Mouse (Mus musculus) embryonic facial prominence, embryonic 14.5 days (tissue): ENCODE results near the gene Col9a2. TPM values are rescaled to one million over a fixed set of nuclear protein-coding genes. Genes with fewer than 3 reads are reported as not detected.

Experiments used
- ATAC-seq: fragments of 200-750 bp; cut with Nextera tagmentation; 2 replicates; pipeline ENCODE4 v1.8.0; 2017; ENCODE audit warnings: low read depth, moderate number of reproducible peaks, moderate TSS enrichment
- DNase-seq: peaks from one replicate; pipeline ENCODE4 v3.0.0-alpha.2; 2015; ENCODE audit warnings: low spot score
- H3K27ac ChIP-seq: fragments of 300-500 bp; sonication (generic); replicated peaks from 2 replicates; pipeline ENCODE4 v1.5.1; 2014; ENCODE audit warnings: low read depth, mild to moderate bottlenecking, low read length, moderate library complexity
- H3K27me3 ChIP-seq: fragments of 300-500 bp; sonication (generic); replicated peaks from 2 replicates; pipeline ENCODE4 v1.6.1; 2014; ENCODE audit warnings: low read length; ENCODE audit not compliant: control insufficient read depth, insufficient read depth
- H3K36me3 ChIP-seq: fragments of 300-500 bp; sonication (generic); 2 replicates; pipeline ENCODE4 v1.6.1; 2014; ENCODE audit warnings: low read length, mixed read lengths; ENCODE audit not compliant: control insufficient read depth, insufficient read depth
- H3K4me1 ChIP-seq: fragments of 300-500 bp; sonication (generic); 2 replicates; pipeline ENCODE4 v1.6.1; 2014; ENCODE audit warnings: antibody characterized with exemption, low read length; ENCODE audit not compliant: control insufficient read depth, insufficient read depth
- H3K4me2 ChIP-seq: fragments of 300-500 bp; sonication (generic); 2 replicates; pipeline ENCODE4 v1.6.1; 2014; ENCODE audit warnings: low read depth, mild to moderate bottlenecking, low read length, moderate library complexity, mixed read lengths
- H3K4me3 ChIP-seq: fragments of 300-500 bp; sonication (generic); 2 replicates; pipeline ENCODE4 v1.5.1; 2014; ENCODE audit warnings: low read depth, mild to moderate bottlenecking, low read length
- H3K9ac ChIP-seq: fragments of 300-500 bp; sonication (generic); 2 replicates; pipeline ENCODE4 v1.6.1; 2014; ENCODE audit warnings: low read depth, mild to moderate bottlenecking, low read length, moderate library complexity, mixed read lengths
- H3K9me3 ChIP-seq: fragments of 300-500 bp; sonication (generic); 2 replicates; pipeline ENCODE4 v1.6.1; 2016; ENCODE audit warnings: low read length; ENCODE audit not compliant: control insufficient read depth
- WGBS: fragments of 180-500 bp; shearing (Covaris S2); extraction: QIAGEN DNeasy Blood & Tissue Kit; methylation state at CpG from one replicate; pipeline ENCODE4 v1.1.7; 2014; 5-methylcytosine and 5-hydroxymethylcytosine counted together
- polyA plus RNA-seq: library from polyadenylated mRNA; unstranded; fragments of >200 nt; fragmentation: Nextera tagmentation; extraction: Ambion mirVana; gene quantifications from 2 replicates; pipeline ENCODE4 v1.2.1, GENCODE M21; 2014

Gene Col9a2
- polyA plus RNA-seq, 1 experiment from 2014 or later: 46.4 TPM

DNA sequence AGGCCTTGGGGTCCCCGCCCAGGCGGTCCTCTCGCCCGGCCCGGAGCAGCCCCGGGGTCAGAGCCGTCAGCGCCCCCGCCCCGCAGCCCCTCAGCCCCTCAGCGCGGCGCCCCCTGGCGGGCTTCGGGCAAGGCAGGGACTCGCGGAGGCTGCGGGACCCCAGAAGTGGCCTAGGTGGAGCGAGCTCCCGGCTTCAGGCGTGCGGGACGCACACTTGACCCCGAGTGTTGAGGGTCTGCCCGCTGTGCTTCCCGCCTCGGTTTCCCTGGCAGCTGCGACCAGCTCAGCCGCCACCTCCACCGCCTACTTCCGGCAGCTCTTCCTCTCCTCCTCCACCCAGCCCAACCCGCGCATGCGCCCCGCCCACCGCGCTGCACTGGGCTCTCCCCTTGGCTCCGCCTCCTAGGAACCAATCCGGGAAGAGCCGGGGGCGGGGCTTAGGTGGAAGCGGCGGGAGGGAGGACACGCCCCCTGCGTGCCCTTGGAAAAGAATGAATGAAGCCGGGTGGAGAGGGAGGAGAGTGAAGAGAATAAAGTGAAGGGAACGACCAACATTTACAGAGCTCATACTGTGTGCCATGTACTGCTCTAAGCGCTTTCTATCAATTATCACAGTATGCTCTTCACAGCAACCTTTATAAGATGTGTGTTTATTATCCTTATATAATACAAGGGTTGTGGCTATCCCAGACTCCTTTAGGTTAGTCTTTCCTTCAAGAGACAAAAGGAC is 22.1 kb upstream of the Col9a2 start, which contains the start of gene Smap2:
Smap2 (minus strand) TSS at position 320 of the 730 bp plus-strand sequence.
- H3K27ac ChIP-seq: peak within 1 kb of the TSS; percentile 17; the same call in 1 of the 2 replicates
- DNase-seq: peak; percentile 99
- H3K9me3 ChIP-seq: no peaks in the 10 kb centered on the region
- WGBS: under 1% methylated on average over 20 of the region's 48 CpGs
- H3K36me3 ChIP-seq: no peaks in the 10 kb centered on the region
- peak within 1 kb of the TSS; percentile 66 for H3K4me3 ChIP-seq
- peak; percentile 98 for ATAC-seq
- H3K4me2 ChIP-seq: peak within 1 kb of the TSS; percentile 72
- H3K27me3 ChIP-seq: no peaks in the 10 kb centered on the region
- H3K9ac ChIP-seq: peak within 1 kb of the TSS; percentile 82
- peaks cover 9% of the 10 kb centered on the region for H3K4me1 ChIP-seq

DNA sequence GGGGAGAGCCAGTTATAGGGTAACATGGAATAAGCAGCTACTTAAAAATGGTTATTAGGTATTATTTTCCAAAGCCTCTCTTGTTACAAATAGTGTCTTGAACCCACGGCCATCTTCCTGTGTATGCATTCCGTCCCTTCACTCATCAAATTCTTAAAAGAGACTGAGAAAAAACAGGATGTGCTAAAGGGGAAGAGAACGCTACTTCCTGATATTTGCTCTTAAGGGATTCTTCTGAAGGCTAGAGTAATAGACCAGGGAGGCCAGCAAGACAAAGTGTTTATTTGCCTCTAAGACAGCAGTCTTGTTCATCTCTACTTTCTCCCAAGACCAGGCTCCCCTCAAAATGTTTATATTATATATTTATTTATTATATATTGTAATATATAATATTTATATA is 20.9 kb upstream of the Col9a2 start:
- WGBS: 82% methylated on average over 3 of the region's 3 CpGs

DNA sequence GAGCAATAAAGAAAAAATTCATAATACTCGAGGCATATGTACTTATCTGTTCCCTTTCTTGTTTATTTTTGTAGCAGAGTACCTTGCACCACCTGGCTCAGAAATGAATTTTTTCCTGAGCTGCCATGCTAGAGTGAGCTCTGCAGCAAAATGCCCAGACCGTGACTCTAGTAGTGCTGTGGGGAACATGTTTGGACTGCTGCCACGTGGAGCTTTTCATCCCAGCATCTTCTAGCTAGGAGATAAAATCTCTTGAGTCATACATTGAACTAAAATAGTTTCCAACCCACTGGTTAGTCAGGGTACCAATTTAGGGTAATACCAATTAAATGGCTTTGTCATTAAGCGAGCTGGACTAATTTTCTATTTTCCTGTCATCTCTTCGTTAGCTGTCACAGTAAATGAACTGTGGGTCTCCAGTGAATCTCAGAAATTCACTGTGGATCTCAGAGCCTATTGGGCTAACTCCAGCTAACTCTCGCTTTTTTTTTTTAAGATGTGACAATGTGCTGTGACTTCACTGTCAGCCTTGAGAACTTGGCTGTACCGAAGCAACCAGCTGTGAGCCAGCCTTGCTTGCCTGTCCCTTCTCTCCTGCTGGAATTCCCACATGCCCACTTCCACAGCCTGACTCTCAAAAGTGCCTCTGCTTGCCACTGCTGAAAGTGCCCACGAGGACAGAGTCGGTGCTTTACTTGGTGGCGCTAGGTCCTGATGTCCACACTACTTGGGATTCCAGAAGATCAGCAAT is 19.0 kb upstream of the Col9a2 start:
- H3K4me2 ChIP-seq: no peak overlapping the region
- DNase-seq (peak; percentile 31), ATAC-seq (no peak)
- H3K4me3 ChIP-seq: no peak overlapping the region
- no peaks in the 10 kb centered on the region for H3K36me3 ChIP-seq
- no peaks in the 10 kb centered on the region for H3K27me3 ChIP-seq
- H3K4me1 ChIP-seq: peaks cover 9% of the 10 kb centered on the region
- no peak overlapping the region for H3K27ac ChIP-seq
- WGBS: 69% methylated on average over 10 of the region's 10 CpGs
- no peaks in the 10 kb centered on the region for H3K9me3 ChIP-seq
- H3K9ac ChIP-seq: no peak overlapping the region

More for the DNA sequence above, 20.9 kb upstream of the Col9a2 start:
- H3K4me1 ChIP-seq: peaks cover 9% of the 10 kb centered on the region
- no peak overlapping the region for H3K4me3 ChIP-seq
- ATAC-seq (no peak), DNase-seq (no peak)
- H3K36me3 ChIP-seq: no peaks in the 10 kb centered on the region
- no peak overlapping the region for H3K9ac ChIP-seq
- H3K27ac ChIP-seq: no peak overlapping the region
- H3K4me2 ChIP-seq: no peak overlapping the region
- H3K27me3 ChIP-seq: no peaks in the 10 kb centered on the region
- H3K9me3 ChIP-seq: no peaks in the 10 kb centered on the region

DNA sequence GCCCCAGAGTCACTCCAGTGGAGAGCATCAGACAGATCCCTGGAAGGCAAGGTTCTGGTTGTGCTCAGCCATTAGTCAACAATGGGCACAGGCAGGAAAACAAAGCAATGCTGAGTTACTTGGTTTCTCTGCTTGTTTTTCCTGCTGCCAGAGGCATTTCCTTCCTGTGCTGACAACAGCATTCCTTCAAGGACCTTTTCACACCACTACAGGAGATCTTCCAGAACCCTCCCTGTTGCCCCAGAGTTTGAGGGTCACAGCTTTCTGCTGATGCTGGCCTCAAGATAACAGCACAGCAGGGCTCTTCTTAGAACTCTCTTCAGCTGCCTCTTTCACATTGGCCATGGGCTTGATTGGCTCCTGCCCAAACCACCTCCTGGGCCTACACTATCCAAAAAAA is 17.3 kb upstream of the Col9a2 start:
- DNase-seq (no peak), ATAC-seq (no peak)
- Histone ChIP-seq H3K27me3 (no peaks in the 10 kb centered on the region), H3K9me3 (no peaks in the 10 kb centered on the region), H3K9ac (no peak overlapping the region), H3K36me3 (no peaks in the 10 kb centered on the region), H3K4me3 (no peak overlapping the region), H3K4me2 (no peak overlapping the region), H3K27ac (no peak overlapping the region), H3K4me1 (no peaks in the 10 kb centered on the region)

DNA sequence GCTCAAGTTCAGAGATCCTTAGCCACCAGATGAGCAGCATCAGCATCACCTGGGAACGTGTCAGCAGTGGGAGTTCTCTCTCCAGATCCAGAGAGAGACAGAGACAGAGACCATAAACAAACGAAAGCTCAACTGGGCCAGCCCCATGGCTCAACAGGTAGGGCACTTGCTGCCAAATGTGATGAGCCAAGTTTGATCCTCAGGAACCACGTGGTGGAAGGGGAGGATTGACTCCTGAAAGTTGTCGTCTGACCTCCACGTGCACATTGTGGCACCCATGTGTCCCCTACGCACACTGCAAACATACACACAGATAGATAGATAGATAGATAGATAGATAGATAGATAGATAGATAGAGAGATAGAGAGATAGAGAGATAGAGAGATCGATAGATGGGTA is 15.7 kb upstream of the Col9a2 start:
- Histone ChIP-seq H3K36me3 (no peaks in the 10 kb centered on the region), H3K9ac (no peak overlapping the region), H3K4me3 (no peak overlapping the region), H3K27ac (no peak overlapping the region), H3K9me3 (no peaks in the 10 kb centered on the region), H3K27me3 (no peaks in the 10 kb centered on the region), H3K4me1 (no peaks in the 10 kb centered on the region), H3K4me2 (no peak overlapping the region)
- WGBS: 80% methylated on average over 7 of the region's 7 CpGs
- no peak for ATAC-seq
- no peak for DNase-seq

DNA sequence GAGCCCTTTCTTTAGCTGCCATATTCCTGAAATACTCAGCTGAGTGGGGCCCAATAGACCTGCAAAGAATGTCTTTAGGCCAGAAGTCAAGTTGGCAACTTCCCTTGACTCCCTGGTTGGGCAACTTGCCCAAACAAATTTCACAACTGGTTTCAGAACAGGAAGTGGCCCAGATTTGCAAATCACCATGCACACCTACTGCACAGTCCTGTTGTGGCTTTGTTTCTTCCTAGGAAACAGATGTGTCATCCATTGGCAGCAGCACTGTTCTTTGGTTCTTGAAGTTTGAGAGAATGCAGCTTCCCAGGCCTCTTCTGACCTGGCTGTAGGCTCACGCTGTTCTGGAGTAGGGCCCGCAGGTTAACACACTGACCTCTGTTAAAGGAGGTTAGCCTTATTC is 15.2 kb upstream of the Col9a2 start:
- Histone ChIP-seq H3K4me1 (no peaks in the 10 kb centered on the region), H3K27ac (no peak overlapping the region), H3K4me2 (no peak overlapping the region), H3K4me3 (no peak overlapping the region), H3K9me3 (no peaks in the 10 kb centered on the region), H3K27me3 (no peaks in the 10 kb centered on the region), H3K9ac (no peak overlapping the region), H3K36me3 (no peaks in the 10 kb centered on the region)
- 90% methylated on average over 2 of the region's 2 CpGs for whole genome bisulfite sequencing
- DNase-seq (peak; percentile 40), ATAC-seq (no peak)

DNA sequence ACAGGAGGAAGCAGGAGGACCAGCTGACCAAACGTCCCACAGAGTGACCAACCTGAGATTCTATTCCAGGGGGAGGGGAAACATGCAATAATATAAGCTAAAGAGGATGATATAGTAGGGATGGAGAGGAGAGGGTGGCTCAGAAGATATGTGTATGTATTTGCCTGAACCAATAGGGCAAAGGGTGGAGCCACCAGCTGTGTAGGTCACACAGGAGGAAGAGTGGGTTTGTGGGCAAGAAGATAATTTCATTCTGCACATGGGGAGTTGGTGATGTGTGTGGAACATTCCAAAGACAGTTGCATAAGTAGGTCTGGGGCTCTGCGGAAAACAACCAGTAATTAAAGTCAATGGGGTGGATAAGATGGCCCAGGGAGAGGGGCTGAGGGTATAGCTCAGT is 13.5 kb upstream of the Col9a2 start:
- Histone ChIP-seq H3K9ac (no peak overlapping the region), H3K4me2 (no peak overlapping the region), H3K9me3 (no peaks in the 10 kb centered on the region), H3K27ac (no peak overlapping the region), H3K4me3 (no peak overlapping the region), H3K27me3 (no peaks in the 10 kb centered on the region), H3K36me3 (no peaks in the 10 kb centered on the region), H3K4me1 (no peaks in the 10 kb centered on the region)
- DNase-seq: no peak
- 58% methylated on average over 2 of the region's 2 CpGs for WGBS
- ATAC-seq: no peak

DNA sequence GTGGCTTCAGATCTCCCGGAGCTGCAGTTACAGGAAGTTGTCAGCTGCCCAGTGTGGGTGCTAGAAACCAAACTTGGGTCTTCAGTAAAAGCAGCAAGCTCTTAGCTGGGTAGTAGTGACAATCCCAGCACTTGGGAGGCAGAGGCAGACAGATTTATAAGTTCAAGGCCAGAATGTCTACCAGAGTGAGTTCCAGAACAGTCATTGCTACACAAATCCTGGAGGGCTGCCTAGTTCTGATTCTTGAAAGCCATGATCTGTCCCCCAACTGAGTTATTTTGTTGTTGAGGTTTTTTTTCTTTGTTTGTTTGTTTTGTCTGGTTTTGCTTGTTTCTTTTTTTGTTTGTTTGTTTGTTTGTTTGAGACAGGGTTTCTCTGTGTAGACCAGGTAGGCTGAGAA is 11.0 kb upstream of the Col9a2 start:
- H3K36me3 ChIP-seq: no peaks in the 10 kb centered on the region
- WGBS: 71% methylated on average over 1 of the region's 1 CpGs
- ATAC-seq (no peak), DNase-seq (no peak)
- no peak overlapping the region for H3K4me2 ChIP-seq
- H3K27me3 ChIP-seq: no peaks in the 10 kb centered on the region
- no peaks in the 10 kb centered on the region for H3K9me3 ChIP-seq
- no peaks in the 10 kb centered on the region for H3K4me1 ChIP-seq
- no peak overlapping the region for H3K4me3 ChIP-seq
- H3K27ac ChIP-seq: no peak overlapping the region
- no peak overlapping the region for H3K9ac ChIP-seq
